23 mouse cellular contexts compared by ENCODE assay signal in the genomic region with DNA sequence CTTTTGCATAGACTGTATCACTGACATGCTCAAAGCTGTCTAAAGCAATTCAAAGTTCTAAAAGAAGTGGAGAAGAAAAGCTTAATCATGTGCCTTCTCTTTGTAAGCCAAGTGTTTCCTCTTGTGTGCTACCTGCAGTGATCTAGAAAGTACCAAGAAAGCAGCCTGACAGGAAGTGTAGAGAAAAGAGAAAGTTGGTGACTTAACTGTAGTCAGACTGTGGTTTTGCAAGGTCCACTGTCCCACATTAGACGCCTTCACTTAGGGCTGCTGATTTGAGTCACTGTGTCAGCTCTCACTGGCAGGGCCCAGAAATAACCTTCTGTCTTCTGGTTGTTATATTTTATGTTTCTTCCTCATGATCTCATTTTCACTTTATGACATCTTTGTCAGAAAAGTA. TPM values are rescaled to one million over a fixed set of nuclear protein-coding genes. Genes with fewer than 3 reads are reported as not detected.
DNase-seq lines count a peak whose midpoint lies in the region; ATAC-seq lines count a peak whose summit lies in the region.
"Had no signal": no experiment of that assay in that cellular context is flagged by ENCODE, and none has a peak within 500 bp of the region (broad histone marks: within the 10 kb centered on the region; RNA-seq: fewer than 3 reads in every experiment).

No protein-coding gene starts in this region.

- WGBS in heart, embryonic 11.5 days (ENCODE audit: insufficient replicate concordance): 87% methylated on average over 1 of the region's 1 CpGs
- WGBS in hindbrain, embryonic 13.5 days: 81% methylated on average over 1 of the region's 1 CpGs

- DNase-seq in thymus, postnatal 0 days (ENCODE audit: low spot score): peak; percentile 18
- DNase-seq in thymus, postnatal 4 days: no peak
- peak; percentile 43 for DNase-seq in CD4-positive helper T cell, adult 2 months (ENCODE audit: low read depth, low spot score)
- DNase-seq in T-cell, adult 2 months (ENCODE audit: low spot score): peak; percentile 11
- DNase-seq in frontal cortex, postnatal 36 days (ENCODE audit: low spot score in 2 of 2): no peak
- DNase-seq: adrenal gland, adult 8-10 months; cerebellum, adult 11 months; cerebellum, adult 8-10 months; cerebellum, postnatal 14 days; embryo, embryonic 11 days; gastrocnemius, postnatal 10 days; heart, adult 18-20 months had no signal

- H3K36me3 ChIP-seq in heart, embryonic 11.5 days (ENCODE audit: control insufficient read depth, insufficient read depth, low read length): no peaks in the 10 kb centered on the region
- no peaks in the 10 kb centered on the region for H3K36me3 ChIP-seq in hindbrain, embryonic 13.5 days
- H3K36me3 ChIP-seq: embryonic facial prominence, embryonic 15.5 days; forebrain, embryonic 10.5 days; heart, embryonic 12.5 days had no signal

- ATAC-seq in inflammation-experienced regulatory T-cells, adult 6 months: peak; percentile 70
- no peak for ATAC-seq in heart, embryonic 11.5 days (replicated peaks; ENCODE audit: insufficient number of reproducible peaks, low FRiP score, low TSS enrichment)
- no peak for ATAC-seq in hindbrain, embryonic 13.5 days (ENCODE audit: low FRiP score)
- ATAC-seq: forebrain, embryonic 14.5 days; hindbrain, postnatal 0 days; intestine, embryonic 16.5 days; Patski had no signal

- no peak overlapping the region for H3K9ac ChIP-seq in heart, embryonic 11.5 days (ENCODE audit: low read depth, low read length)
- H3K9ac ChIP-seq in hindbrain, embryonic 13.5 days: no peak overlapping the region
- H3K9ac ChIP-seq: embryonic facial prominence, embryonic 15.5 days; heart, embryonic 12.5 days had no signal

- H3K4me3 ChIP-seq in heart, embryonic 11.5 days (ENCODE audit: low read depth, low read length): no peak overlapping the region
- H3K4me3 ChIP-seq in hindbrain, embryonic 13.5 days: no peak overlapping the region
- H3K4me3 ChIP-seq: embryonic facial prominence, embryonic 15.5 days; erythroblast, embryonic 14.5 days; forebrain, embryonic 10.5 days; heart, embryonic 12.5 days had no signal

- H3K4me2 ChIP-seq in heart, embryonic 11.5 days: no peak overlapping the region
- no peak overlapping the region for H3K4me2 ChIP-seq in hindbrain, embryonic 13.5 days
- H3K4me2 ChIP-seq: embryonic facial prominence, embryonic 15.5 days; heart, embryonic 12.5 days had no signal

- H3K9me3 ChIP-seq in heart, embryonic 11.5 days (replicated peaks; ENCODE audit: control insufficient read depth, low read length): no peaks in the 10 kb centered on the region
- H3K9me3 ChIP-seq in hindbrain, embryonic 13.5 days: no peaks in the 10 kb centered on the region
- H3K9me3 ChIP-seq: embryonic facial prominence, embryonic 15.5 days; forebrain, embryonic 10.5 days; heart, embryonic 12.5 days had no signal

- no peaks in the 10 kb centered on the region for H3K4me1 ChIP-seq in heart, embryonic 11.5 days (ENCODE audit: control insufficient read depth, insufficient read depth, low read length)
- H3K4me1 ChIP-seq in hindbrain, embryonic 13.5 days (replicated peaks): no peaks in the 10 kb centered on the region
- H3K4me1 ChIP-seq: embryonic facial prominence, embryonic 15.5 days; forebrain, embryonic 10.5 days; heart, embryonic 12.5 days had no signal

- H3K27me3 ChIP-seq in heart, embryonic 11.5 days (ENCODE audit: control insufficient read depth, insufficient read depth, low read length): no peaks in the 10 kb centered on the region
- no peaks in the 10 kb centered on the region for H3K27me3 ChIP-seq in hindbrain, embryonic 13.5 days
- H3K27me3 ChIP-seq: embryonic facial prominence, embryonic 15.5 days; heart, embryonic 12.5 days had no signal

- no peak overlapping the region for H3K27ac ChIP-seq in heart, embryonic 11.5 days (ENCODE audit: low read depth, low read length)
- no peak overlapping the region for H3K27ac ChIP-seq in hindbrain, embryonic 13.5 days
- H3K27ac ChIP-seq: embryonic facial prominence, embryonic 15.5 days; forebrain, embryonic 10.5 days; hindbrain, postnatal 0 days had no signal

RNA-seq across cellular contexts. Expression of a gene that starts 29.1 kb away (rescaled TPM):
- polyA plus RNA-seq in thymus, postnatal 0 days (2015; fragmentation: Nextera tagmentation; extraction: Ambion mirVana): 0.18 and 0.22 TPM in 2 replicates
- polyA plus RNA-seq in inflammation-experienced regulatory T-cells, adult 6 months (2017; shearing (Covaris generic)): under 1 TPM in 1 of 3 experiments, not detected in 2; 0.24 TPM
- polyA plus RNA-seq in heart, embryonic 11.5 days (2014; fragmentation: Nextera tagmentation; extraction: Ambion mirVana): 0.34 and 0.56 TPM in 2 replicates
- polyA plus RNA-seq in hindbrain, embryonic 13.5 days (2015; fragmentation: Nextera tagmentation; extraction: Ambion mirVana): 0.22 and 0.31 TPM in 2 replicates
- polyA plus RNA-seq: erythroblast, embryonic 14.5 days had no signal

Comparison
In these comparisons a context has a peak if more than half of its experiments do, and no peak if none do; other contexts are left out.
1. DNase-seq: peak in thymus, postnatal 0 days (single experiment), CD4-positive helper T cell, adult 2 months (single experiment) and T-cell, adult 2 months (single experiment); none in thymus, postnatal 4 days (single experiment) and frontal cortex, postnatal 36 days (0 of 2).